Mouse (Mus musculus): Measurements from ENCODE around the gene Tfap2e. TPM values are rescaled to one million over a fixed set of nuclear protein-coding genes. Genes with fewer than 3 reads are reported as not detected.

Tfap2e gene
- polyA plus RNA-seq, 1 experiment = 0.28 TPM

DNA sequence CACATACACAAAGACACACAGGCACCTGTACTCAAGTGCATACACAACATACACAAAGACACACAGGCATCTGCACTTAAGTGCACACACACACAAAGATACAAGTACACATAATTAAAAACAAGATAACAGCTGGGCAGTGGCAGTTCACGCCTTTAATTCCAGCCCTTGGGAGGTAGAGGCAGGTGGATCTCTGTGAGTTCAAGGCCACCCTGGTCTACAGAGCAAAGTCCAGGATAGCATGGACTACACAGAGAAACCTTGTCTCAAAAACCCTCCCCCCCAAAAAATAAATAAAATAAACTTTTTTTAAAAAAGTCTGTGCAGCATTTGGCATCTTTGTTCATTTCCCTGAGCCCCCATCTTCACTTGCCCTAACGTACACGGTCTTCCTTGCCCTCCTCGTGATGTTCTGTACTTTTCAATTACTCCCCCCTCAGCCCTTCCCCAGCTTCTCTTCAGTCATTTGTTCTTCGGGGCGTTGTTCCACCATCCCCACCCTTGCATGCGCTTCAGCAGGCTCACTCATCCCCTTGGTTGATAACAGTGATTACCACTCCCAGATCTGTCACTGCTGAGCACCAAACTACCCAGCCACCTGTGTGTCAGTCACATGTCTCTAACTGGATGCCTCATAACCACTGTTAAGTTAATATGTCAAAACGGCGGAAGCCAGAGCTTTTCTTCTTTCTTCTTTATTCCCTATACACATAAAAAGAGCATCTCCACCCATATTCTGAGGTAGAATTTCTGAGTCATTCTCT lies 33.9 kb upstream of the Tfap2e start:
- DNase-seq = no peak
- TF ChIP-seq CTCF (IDR thresholded peaks at IDR 0.05; ENCODE audit: insufficient read depth, low read length) (no peak), POLR2A (IDR thresholded peaks at IDR 0.05; ENCODE audit: borderline replicate concordance, extremely low read depth, low read depth, low read length) (no peak)
- Histone ChIP-seq H3K4me3 (replicated peaks; ENCODE audit: extremely low read depth, low read depth, low read length) (no peak overlapping the region), H3K4me1 (ENCODE audit: control insufficient read depth, insufficient read depth, low read length) (no peaks in the 10 kb centered on the region)
- WGBS = 89% methylated on average over 9 of the region's 9 CpGs

- Histone ChIP-seq H3K4me1 (ENCODE audit: control insufficient read depth, insufficient read depth, low read length) (peaks cover 4% of the 10 kb centered on the region; the same call in 1 of the 2 replicates), H3K4me3 (replicated peaks; ENCODE audit: extremely low read depth, low read depth, low read length) (no peak overlapping the region)
Observed at GRCm38 (mm10) chr4:126763483-126763882, 27.4 kb upstream of the Tfap2e start.

DNA sequence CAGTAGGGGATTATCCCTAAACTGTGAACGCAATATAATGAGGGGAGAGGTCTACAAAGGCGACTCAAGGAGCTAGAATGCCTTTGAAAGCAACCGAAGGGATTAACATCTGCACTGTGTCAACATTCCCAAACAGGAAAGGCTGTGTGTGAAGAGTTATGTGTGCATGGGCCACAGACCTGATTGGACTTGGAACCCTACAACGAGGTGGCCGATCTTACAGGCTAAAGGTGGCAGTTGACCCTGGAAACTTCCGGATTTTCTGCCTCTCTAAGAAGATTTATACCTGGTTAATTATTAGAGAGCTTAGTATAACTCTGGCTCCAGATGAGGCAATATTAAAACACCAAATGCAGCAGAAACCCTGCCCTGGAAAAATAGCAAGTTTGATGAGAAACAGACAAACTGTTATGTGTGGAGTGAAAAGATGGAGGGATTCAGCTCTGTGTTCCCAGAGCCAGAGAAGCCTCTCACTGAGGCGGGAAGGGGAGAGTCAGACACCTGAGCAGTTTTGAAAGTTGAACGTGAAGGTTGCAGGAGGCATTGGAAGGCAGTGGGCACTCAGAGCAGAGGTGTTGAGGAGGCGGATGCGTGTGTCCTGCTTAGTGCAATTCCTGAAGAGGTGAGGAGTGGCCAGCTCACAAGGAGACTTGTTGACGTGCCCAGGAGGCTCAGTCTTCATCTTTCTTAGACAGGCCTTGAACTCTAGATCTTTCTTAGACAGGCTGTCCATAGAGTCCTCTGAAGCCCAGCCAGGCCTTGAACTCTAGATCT lies 26.7 kb upstream of the Tfap2e start:
- DNase-seq = no peak
- H3K4me3 ChIP-seq (replicated peaks; ENCODE audit: extremely low read depth, low read depth, low read length) = no peak overlapping the region
- 56% methylated on average over 11 of the region's 11 CpGs for WGBS
- TF ChIP-seq CTCF (IDR thresholded peaks at IDR 0.05; ENCODE audit: insufficient read depth, low read length) = no peak
- no peak for TF ChIP-seq POLR2A (IDR thresholded peaks at IDR 0.05; ENCODE audit: borderline replicate concordance, extremely low read depth, low read depth, low read length)
- peaks cover 4% of the 10 kb centered on the region; the same call in 1 of the 2 replicates for H3K4me1 ChIP-seq (ENCODE audit: control insufficient read depth, insufficient read depth, low read length)

More at GRCm38 (mm10) chr4:126763483-126763882, 27.4 kb upstream of the Tfap2e start:
- WGBS = 58% methylated on average over 2 of the region's 2 CpGs
- DNase-seq = no peak
- TF ChIP-seq POLR2A (IDR thresholded peaks at IDR 0.05; ENCODE audit: borderline replicate concordance, extremely low read depth, low read depth, low read length) = no peak

DNA sequence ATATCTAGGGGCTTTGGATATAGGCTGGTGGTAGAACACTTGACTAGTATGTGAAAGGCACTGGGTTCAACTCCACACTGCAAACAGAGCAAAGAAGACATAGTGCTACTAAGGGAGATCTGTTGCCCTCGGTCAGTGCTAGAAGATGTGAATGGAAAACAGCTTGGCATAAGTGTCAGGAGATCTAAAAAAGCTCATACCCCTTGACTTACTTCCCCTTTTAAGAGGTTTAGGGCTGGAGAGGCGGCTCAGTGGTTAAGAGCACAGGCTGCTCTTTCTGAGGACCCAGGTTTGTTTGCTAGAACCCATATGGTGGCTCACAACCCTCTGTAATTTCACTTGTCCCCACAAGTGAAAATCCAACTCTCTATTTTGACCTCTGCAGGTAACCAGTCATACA lies 23.4 kb upstream of the Tfap2e start:
- H3K4me1 ChIP-seq (ENCODE audit: control insufficient read depth, insufficient read depth, low read length) = peaks cover 4% of the 10 kb centered on the region; the same call in 1 of the 2 replicates
- WGBS = 76% methylated on average over 2 of the region's 2 CpGs
- no peak overlapping the region for H3K4me3 ChIP-seq (replicated peaks; ENCODE audit: extremely low read depth, low read depth, low read length)
- TF ChIP-seq POLR2A (IDR thresholded peaks at IDR 0.05; ENCODE audit: borderline replicate concordance, extremely low read depth, low read depth, low read length) (no peak), CTCF (IDR thresholded peaks at IDR 0.05; ENCODE audit: insufficient read depth, low read length) (no peak)
- DNase-seq = no peak

DNA sequence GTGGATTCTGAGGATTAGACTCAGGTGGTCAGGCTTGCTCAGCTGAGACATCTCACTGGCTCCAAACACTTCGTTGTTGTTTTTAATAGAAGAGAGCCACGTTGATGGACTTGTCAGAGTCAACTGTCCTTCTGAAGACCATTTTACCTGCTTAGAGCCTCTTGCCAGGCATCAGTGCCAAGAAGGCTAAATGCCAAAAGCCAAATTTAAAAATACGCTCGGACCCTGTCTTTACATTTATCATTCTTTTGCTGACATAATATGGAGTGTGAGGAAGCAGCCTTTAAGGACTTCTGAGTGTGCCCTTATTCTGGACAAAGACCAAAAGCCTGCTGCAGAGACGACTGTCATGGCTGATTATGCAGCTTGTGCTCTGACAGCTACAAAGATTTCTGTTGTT lies 22.3 kb upstream of the Tfap2e start:
- TF ChIP-seq POLR2A (IDR thresholded peaks at IDR 0.05; ENCODE audit: borderline replicate concordance, extremely low read depth, low read depth, low read length) (no peak), CTCF (IDR thresholded peaks at IDR 0.05; ENCODE audit: insufficient read depth, low read length) (no peak)
- 62% methylated on average over 5 of the region's 5 CpGs for WGBS
- H3K4me1 ChIP-seq (ENCODE audit: control insufficient read depth, insufficient read depth, low read length) = peaks cover 4% of the 10 kb centered on the region; the same call in 1 of the 2 replicates
- no peak for DNase-seq
- H3K4me3 ChIP-seq (replicated peaks; ENCODE audit: extremely low read depth, low read depth, low read length) = no peak overlapping the region

- no peak overlapping the region for H3K4me3 ChIP-seq (replicated peaks; ENCODE audit: extremely low read depth, low read depth, low read length)
- DNase-seq = no peak
- H3K4me1 ChIP-seq (ENCODE audit: control insufficient read depth, insufficient read depth, low read length) = peaks cover 6% of the 10 kb centered on the region
- TF ChIP-seq CTCF (IDR thresholded peaks at IDR 0.05; ENCODE audit: insufficient read depth, low read length) (no peak), POLR2A (IDR thresholded peaks at IDR 0.05; ENCODE audit: borderline replicate concordance, extremely low read depth, low read depth, low read length) (no peak)
- 27% methylated on average over 4 of the region's 4 CpGs for WGBS
Observed at GRCm38 (mm10) chr4:126756766-126757165, 20.7 kb upstream of the Tfap2e start.

DNA sequence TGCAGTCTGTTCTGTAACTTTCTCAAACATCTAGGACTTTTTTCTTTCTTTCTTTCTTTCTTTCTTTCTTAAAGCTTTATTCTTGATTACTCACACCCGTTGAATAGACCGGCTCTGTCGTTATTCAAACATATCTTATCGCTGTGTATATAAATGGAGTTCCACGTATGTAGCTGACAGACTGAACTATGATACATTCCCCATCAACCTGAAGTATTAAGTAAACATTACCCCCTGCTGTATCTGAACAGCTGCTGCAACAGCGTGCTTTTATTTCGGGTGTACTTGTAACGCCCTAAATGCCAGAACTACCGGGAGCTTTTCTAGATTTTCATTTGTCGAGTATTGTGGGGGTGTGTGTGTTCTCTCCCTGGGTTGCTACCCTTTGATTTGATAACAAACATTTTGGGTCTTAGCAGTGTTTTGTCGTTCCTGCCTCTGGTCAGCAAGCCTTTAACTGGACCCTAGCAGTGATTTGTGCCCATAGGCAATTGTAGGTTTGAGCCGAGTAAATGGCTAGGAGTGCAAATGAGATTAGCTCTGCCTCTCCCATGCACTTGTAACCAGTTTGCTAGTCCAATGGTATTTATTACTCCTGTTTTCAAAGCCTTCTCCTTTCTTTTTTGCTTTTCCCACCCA lies 18.8 kb upstream of the Tfap2e start:
- Histone ChIP-seq H3K4me1 (ENCODE audit: control insufficient read depth, insufficient read depth, low read length) (peaks cover 6% of the 10 kb centered on the region), H3K4me3 (replicated peaks; ENCODE audit: extremely low read depth, low read depth, low read length) (no peak overlapping the region)
- TF ChIP-seq CTCF (IDR thresholded peaks at IDR 0.05; ENCODE audit: insufficient read depth, low read length) (no peak), POLR2A (IDR thresholded peaks at IDR 0.05; ENCODE audit: borderline replicate concordance, extremely low read depth, low read depth, low read length) (no peak)
- 34% methylated on average over 12 of the region's 12 CpGs for WGBS
- no peak for DNase-seq

- Histone ChIP-seq H3K4me1 (ENCODE audit: control insufficient read depth, insufficient read depth, low read length) (peaks cover 6% of the 10 kb centered on the region), H3K4me3 (replicated peaks; ENCODE audit: extremely low read depth, low read depth, low read length) (peak overlapping the region; percentile 94)
- no peak for DNase-seq
- TF ChIP-seq CTCF (IDR thresholded peaks at IDR 0.05; ENCODE audit: insufficient read depth, low read length) (no peak), POLR2A (IDR thresholded peaks at IDR 0.05; ENCODE audit: borderline replicate concordance, extremely low read depth, low read depth, low read length) (no peak)
- under 1% methylated on average over 12 of the region's 12 CpGs for WGBS
Observed at GRCm38 (mm10) chr4:126754231-126754611, 18.2 kb upstream of the Tfap2e start.
